Mouse (Mus musculus): Measurements from ENCODE around the gene Laptm5. TPM values are rescaled to one million over a fixed set of nuclear protein-coding genes. Genes with fewer than 3 reads are reported as not detected.
A peak's percentile ranks its signal among the peaks of the same experiment; 100 is the strongest.

Gene Laptm5
- total and polyA plus RNA-seq, 3 experiments = 101 to 696 (median 234) TPM

DNA sequence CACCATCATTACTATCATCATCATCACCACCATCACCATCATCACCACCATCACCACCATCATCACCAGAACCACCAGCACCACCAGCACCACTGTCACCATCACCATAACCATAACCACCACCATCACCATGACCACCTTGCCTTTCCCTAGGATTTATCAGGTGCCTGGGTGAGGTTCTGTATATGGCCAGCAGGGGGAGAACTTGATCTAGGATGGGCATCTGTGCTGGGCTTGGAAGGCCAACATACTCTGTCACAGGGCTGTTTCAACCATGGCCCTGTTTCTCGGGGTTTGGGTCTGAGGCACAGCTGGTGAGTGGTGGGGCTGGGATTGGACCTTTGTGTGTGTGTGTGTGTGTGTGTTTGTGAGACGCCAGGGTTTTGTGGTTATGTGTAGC lies 16.6 kb upstream of the Laptm5 start:
- TF ChIP-seq CTCF (IDR thresholded peaks at IDR 0.05 in 2 of 3, conservative IDR thresholded peaks at IDR 0.05 in 1 of 3; ENCODE audit: control insufficient read depth in 1 of 3, insufficient read depth in 1 of 3, low read depth in 2 of 3, low read length in 3 of 3, poor library complexity in 1 of 3, severe bottlenecking in 1 of 3) (peak; percentile 81 to 98 (median 83)), E2F4 (IDR thresholded peaks at IDR 0.05; ENCODE audit: borderline replicate concordance, low read depth, low read length) (no peak), KAT2A (conservative IDR thresholded peaks at IDR 0.05; ENCODE audit: low read depth, low read length) (no peak), MAX (IDR thresholded peaks at IDR 0.05; ENCODE audit: low read length) (no peak), ELF1 (IDR thresholded peaks at IDR 0.05; ENCODE audit: low read depth, low read length) (no peak), MYC (IDR thresholded peaks at IDR 0.05; ENCODE audit: low read depth, low read length) (no peak), NELFE (IDR thresholded peaks at IDR 0.05; ENCODE audit: low read depth, low read length) (no peak), MAFK (IDR thresholded peaks at IDR 0.05; ENCODE audit: borderline replicate concordance, low read depth, low read length) (no peak), SMC3 (IDR thresholded peaks at IDR 0.05; ENCODE audit: low read depth, low read length) (peak; percentile 99), POLR2AphosphoS5 (IDR thresholded peaks at IDR 0.05; ENCODE audit: borderline replicate concordance, low read depth, low read length) (no peak), ZC3H11A (IDR thresholded peaks at IDR 0.05; ENCODE audit: low read depth, low read length) (peak; percentile 99), CHD1 (IDR thresholded peaks at IDR 0.05; ENCODE audit: low read depth, low read length) (no peak), POLR2A (IDR thresholded peaks at IDR 0.05; ENCODE audit: control insufficient read depth in 1 of 2, insufficient read depth in 1 of 2, low read depth in 1 of 2, low read length in 2 of 2, poor library complexity in 1 of 2) (no peak), SIN3A (IDR thresholded peaks at IDR 0.05; ENCODE audit: low read length) (peak; percentile 27; the same call in 1 of the 2 replicates), TAL1 (IDR thresholded peaks at IDR 0.05; ENCODE audit: low read length) (no peak), MEF2A (IDR thresholded peaks at IDR 0.05; ENCODE audit: extremely low read depth, insufficient replicate concordance, low read depth, low read length, poor library complexity, severe bottlenecking) (no peak), HCFC1 (IDR thresholded peaks at IDR 0.05; ENCODE audit: low read depth, low read length) (no peak), USF1 (IDR thresholded peaks at IDR 0.05; ENCODE audit: low read depth, low read length) (no peak), RAD21 (IDR thresholded peaks at IDR 0.05; ENCODE audit: low read depth, low read length) (peak; percentile 97)
- H3K9ac ChIP-seq (ENCODE audit: control insufficient read depth, low read depth, low read length, poor library complexity, severe bottlenecking) = no peak overlapping the region
- no peaks in the 10 kb centered on the region for H3K9me3 ChIP-seq (replicated peaks; ENCODE audit: insufficient read depth, low read length)
- H3K27me3 ChIP-seq (ENCODE audit: control insufficient read depth in 1 of 2, insufficient read depth in 2 of 2, low read length in 2 of 2) = no peaks in the 10 kb centered on the region
- H3K36me3 ChIP-seq (ENCODE audit: control insufficient read depth in 1 of 2, insufficient read depth in 2 of 2, low read length in 2 of 2) = no peaks in the 10 kb centered on the region
- DNase-seq (ENCODE audit: low read depth, low spot score) = peak; percentile 77
- no peaks in the 10 kb centered on the region for H3K79me2 ChIP-seq (ENCODE audit: control insufficient read depth, insufficient read depth, low read length, poor library complexity)
- no peak overlapping the region for H3K27ac ChIP-seq (ENCODE audit: control insufficient read depth, low read depth, low read length)
- H3K4me1 ChIP-seq (ENCODE audit: control insufficient read depth in 1 of 2, insufficient read depth in 2 of 2, low read length in 2 of 2) = peaks cover 0 to 6% of the 10 kb centered on the region in 2 experiments; a peak in 1 of 4 replicates
- H3K4me3 ChIP-seq (ENCODE audit: control insufficient read depth in 1 of 2, insufficient read depth in 1 of 2, low read depth in 2 of 2, low read length in 2 of 2) = no peak overlapping the region

DNA sequence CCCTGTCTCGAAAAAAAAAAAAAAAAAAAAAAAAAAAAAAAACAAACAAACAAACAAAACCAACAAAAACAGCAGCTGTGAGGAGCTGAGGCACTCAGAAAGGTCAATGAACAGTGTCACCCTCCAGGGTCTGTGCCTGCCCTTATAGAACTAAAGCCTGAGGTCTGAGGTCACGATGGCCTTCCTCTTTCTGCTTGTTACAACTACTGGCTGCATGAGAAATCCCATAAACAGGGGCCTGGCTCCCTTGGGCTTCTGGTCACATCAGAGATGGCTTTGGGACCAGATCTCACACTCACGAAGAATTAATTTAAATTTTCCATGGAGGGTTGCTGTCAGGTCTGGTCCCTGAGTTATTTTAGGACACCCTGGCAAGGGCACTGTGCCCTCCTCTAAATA lies 13.5 kb upstream of the Laptm5 start:
- TF ChIP-seq MEF2A (IDR thresholded peaks at IDR 0.05; ENCODE audit: extremely low read depth, insufficient replicate concordance, low read depth, low read length, poor library complexity, severe bottlenecking) (no peak), ZNF384 (IDR thresholded peaks at IDR 0.05; ENCODE audit: low read depth, low read length) (0 out of 2 replicates have a peak, but pooled peaks have one; percentile 22)
- no peak overlapping the region for H3K4me3 ChIP-seq (ENCODE audit: control insufficient read depth in 1 of 2, insufficient read depth in 1 of 2, low read depth in 2 of 2, low read length in 2 of 2)
- no peak overlapping the region for H3K9ac ChIP-seq (ENCODE audit: control insufficient read depth, low read depth, low read length, poor library complexity, severe bottlenecking)
- no peak for DNase-seq (ENCODE audit: low read depth, low spot score)
- peaks cover 0 to 15% of the 10 kb centered on the region in 2 experiments; a peak in 2 of 4 replicates for H3K36me3 ChIP-seq (ENCODE audit: control insufficient read depth in 1 of 2, insufficient read depth in 2 of 2, low read length in 2 of 2)
- no peaks in the 10 kb centered on the region for H3K9me3 ChIP-seq (replicated peaks; ENCODE audit: insufficient read depth, low read length)
- no peak overlapping the region for H3K27ac ChIP-seq (ENCODE audit: control insufficient read depth, low read depth, low read length)
- peaks cover 4 to 30% of the 10 kb centered on the region in 2 experiments for H3K4me1 ChIP-seq (ENCODE audit: control insufficient read depth in 1 of 2, insufficient read depth in 2 of 2, low read length in 2 of 2)
- no peaks in the 10 kb centered on the region for H3K27me3 ChIP-seq (ENCODE audit: control insufficient read depth in 1 of 2, insufficient read depth in 2 of 2, low read length in 2 of 2)
- no peaks in the 10 kb centered on the region; the same call in 1 of the 2 replicates for H3K79me2 ChIP-seq (ENCODE audit: control insufficient read depth, insufficient read depth, low read length, poor library complexity)

All from MEL (cell line).